Mouse (Mus musculus) lung, postnatal 0 days (tissue): ENCODE data around the gene Mcrip2.

Source experiments
- CTCF ChIP-seq: IDR thresholded peaks from 2 replicates; pipeline ENCODE4 v1.5.1; 2016; ENCODE audit warnings: antibody characterized with exemption, mild to moderate bottlenecking
- EP300 ChIP-seq: IDR thresholded peaks from 2 replicates; pipeline ENCODE4 v1.6.1; 2016; ENCODE audit warnings: antibody characterized with exemption, mild to moderate bottlenecking, control low read depth

DNA sequence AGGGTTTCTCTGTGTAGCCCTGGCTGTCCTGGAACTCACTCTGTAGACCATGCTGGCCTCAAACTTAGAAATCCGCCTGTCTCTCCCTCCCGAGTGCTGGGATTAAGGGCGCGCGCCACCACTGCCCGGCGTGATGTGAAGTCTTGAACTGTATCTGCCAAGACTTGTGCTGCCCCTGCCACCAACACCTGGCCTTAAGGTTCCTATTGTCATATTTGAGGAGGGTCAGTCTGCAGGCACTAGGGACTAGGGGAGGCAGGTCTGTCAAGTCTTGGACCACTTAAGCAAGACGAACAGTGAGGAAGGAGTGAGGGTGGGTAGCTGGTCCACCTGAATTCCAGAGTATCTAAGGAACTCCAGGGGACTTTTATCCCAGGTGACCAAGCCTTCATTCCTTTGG is 934 bp upstream of the Mcrip2 start:
- TF ChIP-seq CTCF (no peak), EP300 (no peak)
